Comparison of ENCODE assay signal across 38 mouse cellular contexts in the genomic region with DNA sequence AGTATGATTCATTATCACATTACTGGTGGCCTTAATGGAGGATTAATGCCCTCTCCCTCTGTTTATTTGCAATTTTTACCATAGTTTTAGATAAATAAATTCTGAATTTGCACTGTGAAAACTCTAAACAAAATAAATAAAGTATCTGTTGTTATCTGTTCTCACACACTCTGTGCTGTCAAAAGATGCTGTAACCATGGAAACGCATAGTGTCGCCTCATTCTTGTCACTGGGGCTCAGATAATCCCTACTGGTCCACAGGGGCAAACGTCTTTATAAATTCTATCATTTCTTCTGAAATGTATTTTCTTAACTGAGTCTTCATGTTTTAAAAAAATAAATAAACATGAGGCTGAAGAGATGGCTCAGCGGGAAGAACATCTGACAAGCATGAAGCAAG. TPM values are rescaled to one million over a fixed set of nuclear protein-coding genes. Genes with fewer than 3 reads are reported as not detected.
"Had no signal": no experiment of that assay in that cellular context is flagged by ENCODE, and none has a peak within 500 bp of the region (broad histone marks: within the 10 kb centered on the region; RNA-seq: fewer than 3 reads in every experiment).

No protein-coding gene starts in this region.

- H3K27ac ChIP-seq: heart, embryonic 10.5 days; hindbrain, embryonic 13.5 days; hindbrain, embryonic 15.5 days; hindbrain, postnatal 0 days; kidney, embryonic 15.5 days; kidney, postnatal 0 days; limb, embryonic 10.5 days; limb, embryonic 12.5 days; liver, embryonic 13.5 days had no signal

- H3K9me3 ChIP-seq: heart, embryonic 10.5 days; heart, embryonic 12.5 days; hindbrain, embryonic 13.5 days; hindbrain, embryonic 15.5 days; kidney, embryonic 15.5 days; limb, embryonic 10.5 days; limb, embryonic 12.5 days; liver, embryonic 13.5 days had no signal

- H3K9ac ChIP-seq: heart, embryonic 12.5 days; hindbrain, embryonic 13.5 days; hindbrain, embryonic 15.5 days; kidney, embryonic 15.5 days; limb, embryonic 12.5 days; liver, embryonic 13.5 days had no signal

- ATAC-seq: hindbrain, postnatal 0 days; intestine, embryonic 16.5 days had no signal

- H3K27me3 ChIP-seq: heart, embryonic 12.5 days; hindbrain, embryonic 13.5 days; hindbrain, embryonic 15.5 days; kidney, embryonic 15.5 days; limb, embryonic 12.5 days; liver, embryonic 13.5 days had no signal

- DNase-seq: gastrocnemius, postnatal 14 days; gastrocnemius, postnatal 36 days; heart, adult 18-20 months; heart, postnatal 10 days; kidney, adult 11 months; kidney, adult 2 months; kidney, adult 9 months; kidney, postnatal 14 days; kidney, postnatal 36 days; layer of hippocampus, adult 9-11 months; layer of hippocampus, postnatal 36 days; liver; liver, embryonic 13.5 days had no signal

- H3K4me3 ChIP-seq: heart, embryonic 10.5 days; heart, embryonic 12.5 days; hindbrain, embryonic 13.5 days; hindbrain, embryonic 15.5 days; kidney, embryonic 15.5 days; limb, embryonic 10.5 days; limb, embryonic 12.5 days; liver, embryonic 13.5 days had no signal

- H3K4me1 ChIP-seq: heart, embryonic 10.5 days; heart, embryonic 12.5 days; hindbrain, embryonic 15.5 days; liver, embryonic 13.5 days had no signal

- H3K36me3 ChIP-seq: heart, embryonic 10.5 days; heart, embryonic 12.5 days; hindbrain, embryonic 13.5 days; hindbrain, embryonic 15.5 days; kidney, embryonic 15.5 days; limb, embryonic 10.5 days; limb, embryonic 12.5 days; liver, embryonic 13.5 days had no signal

- H3K4me2 ChIP-seq: heart, embryonic 12.5 days; hindbrain, embryonic 13.5 days; hindbrain, embryonic 15.5 days; kidney, embryonic 15.5 days; limb, embryonic 12.5 days; liver, embryonic 11.5 days; liver, embryonic 13.5 days had no signal

RNA-seq across cellular contexts. Expression of gene Guca2b, which starts 51.5 kb away (rescaled TPM):
- total RNA-seq: gastrocnemius, adult 18-20 months; gastrocnemius, adult 8-10 months; gastrocnemius, postnatal 14 days; gastrocnemius, postnatal 36 days; heart, postnatal 10 days; heart, postnatal 25 days; hematopoietic stem cell, adult 5-6 weeks; hindbrain, postnatal 0 days; layer of hippocampus, adult 18-20 months; layer of hippocampus, adult 8-10 months; layer of hippocampus, postnatal 14 days; layer of hippocampus, postnatal 36 days; left cerebral cortex, adult 18-20 months; left cerebral cortex, adult 8-10 months; left cerebral cortex, postnatal 10 days; left cerebral cortex, postnatal 36 days had no signal
- polyA plus RNA-seq: heart, embryonic 10.5 days; heart, embryonic 12.5 days; heart, embryonic 14.5 days; hindbrain, embryonic 11.5 days; hindbrain, embryonic 13.5 days; hindbrain, embryonic 15.5 days; hindbrain, postnatal 0 days; limb, embryonic 10.5 days; limb, embryonic 12.5 days; limb, embryonic 14.5 days; liver, embryonic 13.5 days had no signal
